8 mouse cellular contexts compared by ENCODE assay signal in genomic region chr6:119443742-119444645, GRCm38 (mm10). TPM values are rescaled to one million over a fixed set of nuclear protein-coding genes. Genes with fewer than 3 reads are reported as not detected.
DNase-seq lines count a peak whose midpoint lies in the region; ATAC-seq and TF ChIP-seq lines count a peak whose summit lies in the region.

No protein-coding gene starts in this region.

- no peak overlapping the region for H3K27ac ChIP-seq in forebrain, postnatal 0 days (ENCODE audit: low read depth, low read length)
- no peak overlapping the region for H3K27ac ChIP-seq in lung, postnatal 0 days (ENCODE audit: low read length)

- DNase-seq in MN1 (ENCODE audit: low spot score) = peak; percentile 93
- peak; percentile 82 to 85 for DNase-seq in cerebellum, adult 18-20 months
- DNase-seq in forebrain, postnatal 0 days = peak; percentile 92
- DNase-seq in layer of hippocampus, adult 9-11 months = peak; percentile 68
- DNase-seq in lung, postnatal 0 days (ENCODE audit: low spot score) = peak; percentile 94
- DNase-seq in ovary, postnatal 10 days (ENCODE audit: low spot score) = peak; percentile 44
- peak; percentile 87 for DNase-seq in thymus, postnatal 0 days (ENCODE audit: low spot score)

- no peaks in the 10 kb centered on the region; the same call in 1 of the 2 replicates for H3K4me1 ChIP-seq in forebrain, postnatal 0 days (ENCODE audit: insufficient read depth)
- H3K4me1 ChIP-seq in lung, postnatal 0 days (ENCODE audit: insufficient read depth, low read depth, low read length) = peaks cover 5% of the 10 kb centered on the region; the same call in 1 of the 2 replicates

- ATAC-seq in forebrain, postnatal 0 days = peak; percentile 79
- ATAC-seq in hematopoietic stem cell, adult 5-6 weeks (replicated peaks in 1 of 2; ENCODE audit: insufficient read depth in 1 of 2, low FRiP score in 2 of 2, low TSS enrichment in 1 of 2, low read depth in 1 of 2, poor library complexity in 2 of 2, severe bottlenecking in 2 of 2) = peak; percentile 87 to 88
- peak; percentile 90 for ATAC-seq in lung, postnatal 0 days

- H3K9me3 ChIP-seq in forebrain, postnatal 0 days (ENCODE audit: low read length) = no peaks in the 10 kb centered on the region
- no peaks in the 10 kb centered on the region for H3K9me3 ChIP-seq in lung, postnatal 0 days (ENCODE audit: low read length)

- no peaks in the 10 kb centered on the region for H3K27me3 ChIP-seq in forebrain, postnatal 0 days (ENCODE audit: insufficient read depth, low read length)
- no peaks in the 10 kb centered on the region for H3K27me3 ChIP-seq in lung, postnatal 0 days (replicated peaks; ENCODE audit: insufficient read depth, low read length)

- H3K4me2 ChIP-seq in forebrain, postnatal 0 days (ENCODE audit: low read depth) = peak overlapping the region; percentile 21; the same call in 1 of the 2 replicates
- peak overlapping the region; percentile 20 for H3K4me2 ChIP-seq in lung, postnatal 0 days (replicated peaks; ENCODE audit: low read depth, low read length)

- TF ChIP-seq CTCF in forebrain, postnatal 0 days (IDR thresholded peaks at IDR 0.05; ENCODE audit: low read depth) = peak; percentile 96
- peak; percentile 96 for TF ChIP-seq CTCF in lung, postnatal 0 days (IDR thresholded peaks at IDR 0.05)

- H3K9ac ChIP-seq in forebrain, postnatal 0 days = no peak overlapping the region
- no peak overlapping the region for H3K9ac ChIP-seq in lung, postnatal 0 days (replicated peaks; ENCODE audit: low read depth)

- no peaks in the 10 kb centered on the region for H3K36me3 ChIP-seq in forebrain, postnatal 0 days (ENCODE audit: insufficient read depth)
- H3K36me3 ChIP-seq in lung, postnatal 0 days (ENCODE audit: insufficient read depth, low read length) = no peaks in the 10 kb centered on the region

- TF ChIP-seq EP300 in lung, postnatal 0 days (IDR thresholded peaks at IDR 0.05) = no peak

- WGBS in forebrain, postnatal 0 days = 41% methylated on average over 12 of the region's 12 CpGs
- WGBS in lung, postnatal 0 days = 21% methylated on average over 12 of the region's 12 CpGs

- no peak overlapping the region for H3K4me3 ChIP-seq in forebrain, postnatal 0 days (ENCODE audit: low read depth, low read length)
- H3K4me3 ChIP-seq in lung, postnatal 0 days (ENCODE audit: low read depth, low read length) = no peak overlapping the region

RNA-seq across cellular contexts. Expression of gene Adipor2, which starts 26.5 kb away (rescaled TPM):
- 42.9 and 46.9 TPM in 2 replicates for total RNA-seq in forebrain, postnatal 0 days (2014; rRNA removed)
- polyA plus RNA-seq in forebrain, postnatal 0 days (2015; fragmentation: Nextera tagmentation; extraction: Ambion mirVana) = 24.6 and 34.0 TPM in 2 replicates
- total RNA-seq in hematopoietic stem cell, adult 5-6 weeks (2017) = 145 and 155 TPM in 2 replicates
- polyA plus RNA-seq in lung, postnatal 0 days (2015; fragmentation: Nextera tagmentation; extraction: Ambion mirVana) = 60.7 and 66.4 TPM in 2 replicates
- 44.5 and 51.4 TPM in 2 replicates for polyA plus RNA-seq in thymus, postnatal 0 days (2015; fragmentation: Nextera tagmentation; extraction: Ambion mirVana)

RNA-seq across cellular contexts. Expression of gene Fbxl14, which starts 35.5 kb away (rescaled TPM):
- total RNA-seq in forebrain, postnatal 0 days (2014; rRNA removed) = 40.3 and 54.5 TPM in 2 replicates
- 1.9 and 2.2 TPM in 2 replicates for polyA plus RNA-seq in forebrain, postnatal 0 days (2015; fragmentation: Nextera tagmentation; extraction: Ambion mirVana)
- total RNA-seq in hematopoietic stem cell, adult 5-6 weeks (2017) = 57.2 and 67.6 TPM in 2 replicates
- 3.9 and 4.5 TPM in 2 replicates for polyA plus RNA-seq in lung, postnatal 0 days (2015; fragmentation: Nextera tagmentation; extraction: Ambion mirVana)
- polyA plus RNA-seq in thymus, postnatal 0 days (2015; fragmentation: Nextera tagmentation; extraction: Ambion mirVana) = 17.1 and 18.1 TPM in 2 replicates

Comparison
In these comparisons a context has a peak if more than half of its experiments do, and no peak if none do; other contexts are left out.
1. DNase-seq: peak in every context shown above with its lines; median percentile 94 in lung, postnatal 0 days; 93 in MN1; 92 in forebrain, postnatal 0 days; 87 in thymus, postnatal 0 days; 84 in cerebellum, adult 18-20 months; 68 in layer of hippocampus, adult 9-11 months; 44 in ovary, postnatal 10 days.